Mouse (Mus musculus): ENCODE data around the gene Id3. TPM values are rescaled to one million over a fixed set of nuclear protein-coding genes. Genes with fewer than 3 reads are reported as not detected.

Id3 gene
- polyA plus RNA-seq, 1 experiment = 0.38 TPM

- TF ChIP-seq GATA1 (IDR thresholded peaks at IDR 0.05; ENCODE audit: low read length) (peak; percentile 66), TAL1 (IDR thresholded peaks at IDR 0.05; ENCODE audit: low read length) (peak; percentile 93)
- Histone ChIP-seq H3K4me1 (ENCODE audit: control insufficient read depth) (peaks cover 91% of the 10 kb centered on the region), H3K36me3 (ENCODE audit: control insufficient read depth) (peaks cover 100% of the 10 kb centered on the region), H3K4me3 (replicated peaks) (peak overlapping the region; percentile 52), H3K9me3 (ENCODE audit: control insufficient read depth, low read length) (no peaks in the 10 kb centered on the region), H3K27me3 (ENCODE audit: control insufficient read depth) (no peaks in the 10 kb centered on the region; the same call in 1 of the 2 replicates)
Observed at GRCm38 (mm10) chr4:136189912-136190311, 46.6 kb downstream of the Id3 start.

GRCm38 (mm10) chr4:136193571-136193970, 50.3 kb downstream of the Id3 start:
- Histone ChIP-seq H3K36me3 (ENCODE audit: control insufficient read depth) (peaks cover 86% of the 10 kb centered on the region), H3K9me3 (ENCODE audit: control insufficient read depth, low read length) (no peaks in the 10 kb centered on the region), H3K27me3 (ENCODE audit: control insufficient read depth) (no peaks in the 10 kb centered on the region; the same call in 1 of the 2 replicates), H3K4me1 (ENCODE audit: control insufficient read depth) (peaks cover 74% of the 10 kb centered on the region), H3K4me3 (replicated peaks) (no peak overlapping the region)
- TF ChIP-seq TAL1 (IDR thresholded peaks at IDR 0.05; ENCODE audit: low read length) = no peak

- Histone ChIP-seq H3K9me3 (ENCODE audit: control insufficient read depth, low read length) (no peaks in the 10 kb centered on the region), H3K36me3 (ENCODE audit: control insufficient read depth) (peaks cover 71% of the 10 kb centered on the region), H3K27me3 (ENCODE audit: control insufficient read depth) (peaks cover under 1% of the 10 kb centered on the region), H3K4me1 (ENCODE audit: control insufficient read depth) (peaks cover 64% of the 10 kb centered on the region), H3K4me3 (replicated peaks) (no peak overlapping the region)
- TF ChIP-seq TAL1 (IDR thresholded peaks at IDR 0.05; ENCODE audit: low read length) = no peak
- no peak for TF ChIP-seq GATA1 (IDR thresholded peaks at IDR 0.05; ENCODE audit: low read length)
Observed at GRCm38 (mm10) chr4:136195029-136195428, 51.7 kb downstream of the Id3 start.

Other genes with a start within 250 kb of the Id3 start
- gene Cnr2, start 248.1 kb upstream of the Id3 start, polyA plus RNA-seq (2012) = 0.02 TPM in 1 of 2 replicates, not detected in the other
- gene Fuca1, start 222.8 kb upstream of the Id3 start, polyA plus RNA-seq (2012) = 0.33 and 0.54 TPM in 2 replicates
- 4.9 and 5.7 TPM in 2 replicates for gene Hmgcl, start 197.0 kb upstream of the Id3 start, polyA plus RNA-seq (2012)
- gene Gale, start 179.8 kb upstream of the Id3 start, polyA plus RNA-seq (2012) = 3.9 and 5.3 TPM in 2 replicates
- gene Lypla2, start 170.9 kb upstream of the Id3 start, polyA plus RNA-seq (2012) = 13.4 and 14.0 TPM in 2 replicates
- gene Pithd1, start 156.2 kb upstream of the Id3 start, polyA plus RNA-seq (2012) = 16.8 and 28.3 TPM in 2 replicates
- 0.98 and 1.5 TPM in 2 replicates for gene Eloa, start 121.7 kb upstream of the Id3 start, polyA plus RNA-seq (2012)
- gene Rpl11, start 90.1 kb upstream of the Id3 start, polyA plus RNA-seq (2012) = 148 and 157 TPM in 2 replicates
- 108 and 119 TPM in 2 replicates for gene E2f2, start 28.9 kb downstream of the Id3 start, polyA plus RNA-seq (2012)
- 0.01 TPM in 2 replicates for gene Asap3, start 62.9 kb downstream of the Id3 start, polyA plus RNA-seq (2012)
- gene Tcea3, start 104.2 kb downstream of the Id3 start, polyA plus RNA-seq (2012) = not detected in 2 replicates
- 0.17 and 0.27 TPM in 2 replicates for gene Zfp46, start 141.2 kb downstream of the Id3 start, polyA plus RNA-seq (2012)
- gene Hnrnpr, start 167.4 kb downstream of the Id3 start, polyA plus RNA-seq (2012) = 5.8 and 6.6 TPM in 2 replicates